ENCODE assay signal across 24 mouse cellular contexts in the genomic region with DNA sequence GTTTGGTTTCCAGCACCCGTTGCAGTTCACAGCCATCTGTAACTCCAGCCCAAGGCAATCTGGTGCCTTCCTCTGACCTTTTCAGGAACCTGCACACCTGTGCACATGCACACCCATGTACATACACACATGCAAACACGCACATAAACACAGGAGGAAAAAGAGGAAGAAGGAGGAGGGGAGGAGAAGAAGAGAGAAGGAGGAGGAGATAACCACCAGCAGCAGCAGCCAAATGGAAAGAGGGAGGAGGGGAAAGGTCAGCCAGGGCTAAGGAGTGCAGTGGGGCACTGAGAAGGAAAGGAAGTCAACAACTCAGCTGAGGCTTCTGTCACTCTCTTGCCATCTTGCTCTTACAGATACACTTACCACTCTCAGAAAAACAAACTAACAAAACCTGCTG. TPM values are rescaled to one million over a fixed set of nuclear protein-coding genes. Genes with fewer than 3 reads are reported as not detected.
A peak's percentile ranks its signal among the peaks of the same experiment; 100 is the strongest.
DNase-seq lines count a peak whose midpoint lies in the region; ATAC-seq and TF ChIP-seq lines count a peak whose summit lies in the region.
"Had no signal": no experiment of that assay in that cellular context is flagged by ENCODE, and none has a peak within 500 bp of the region (broad histone marks: within the 10 kb centered on the region; RNA-seq: fewer than 3 reads in every experiment).

No protein-coding gene starts in this region.

- TF ChIP-seq POLR2A in lung, adult 2 months (IDR thresholded peaks at IDR 0.05; ENCODE audit: borderline replicate concordance, extremely low read depth, low read depth, low read length) = no peak

- H3K4me1 ChIP-seq in lung, adult 2 months (ENCODE audit: control insufficient read depth, insufficient read depth, low read length) = no peaks in the 10 kb centered on the region
- H3K4me1 ChIP-seq in midbrain, embryonic 16.5 days (ENCODE audit: control insufficient read depth, insufficient read depth, low read length) = no peaks in the 10 kb centered on the region
- H3K4me1 ChIP-seq: forebrain, embryonic 10.5 days had no signal

- no peak overlapping the region for H3K4me3 ChIP-seq in lung, adult 2 months (replicated peaks; ENCODE audit: extremely low read depth, low read depth, low read length)
- no peak overlapping the region for H3K4me3 ChIP-seq in midbrain, embryonic 16.5 days (ENCODE audit: low read depth, low read length)
- H3K4me3 ChIP-seq: forebrain, embryonic 10.5 days; heart, embryonic 12.5 days had no signal

- H3K9me3 ChIP-seq in midbrain, embryonic 16.5 days (replicated peaks; ENCODE audit: control insufficient read depth, low read length, poor library complexity, severe bottlenecking) = no peaks in the 10 kb centered on the region
- H3K9me3 ChIP-seq: forebrain, embryonic 10.5 days; heart, embryonic 12.5 days had no signal

- WGBS in lung, adult 2 months = 36% methylated on average over 2 of the region's 2 CpGs
- WGBS in midbrain, embryonic 16.5 days = 73% methylated on average over 2 of the region's 2 CpGs

- no peaks in the 10 kb centered on the region for H3K36me3 ChIP-seq in midbrain, embryonic 16.5 days (ENCODE audit: control insufficient read depth, insufficient read depth, low read length)
- H3K36me3 ChIP-seq: forebrain, embryonic 10.5 days; heart, embryonic 12.5 days had no signal

- no peak overlapping the region for H3K27ac ChIP-seq in midbrain, embryonic 16.5 days (ENCODE audit: low read length)
- H3K27ac ChIP-seq: forebrain, embryonic 10.5 days had no signal

- DNase-seq in heart, adult 18-20 months = peak; percentile 8 to 13
- DNase-seq in heart, adult 8-10 months (ENCODE audit: low spot score) = no peak
- DNase-seq in lung, postnatal 10 days = peak; percentile 28
- DNase-seq in lung, adult 2 months = no peak
- peak; percentile 71 for DNase-seq in adipocyte (ENCODE audit: low spot score)
- no peak for DNase-seq in layer of hippocampus, postnatal 10 days (ENCODE audit: low spot score in 2 of 2)
- DNase-seq: cerebellum, adult 18-20 months; gastrocnemius, postnatal 14 days; heart, postnatal 4 days; midbrain, embryonic 14.5 days; right cerebral cortex, postnatal 25 days had no signal

- no peak for TF ChIP-seq CTCF in lung, adult 2 months (IDR thresholded peaks at IDR 0.05; ENCODE audit: insufficient read depth, low read length)

- no peak overlapping the region for H3K9ac ChIP-seq in midbrain, embryonic 16.5 days (ENCODE audit: low read depth, low read length)
- H3K9ac ChIP-seq: heart, embryonic 12.5 days had no signal

- no peak overlapping the region for H3K4me2 ChIP-seq in midbrain, embryonic 16.5 days (ENCODE audit: low read length)
- H3K4me2 ChIP-seq: heart, embryonic 12.5 days had no signal

- no peaks in the 10 kb centered on the region for H3K27me3 ChIP-seq in midbrain, embryonic 16.5 days (ENCODE audit: control insufficient read depth, insufficient read depth, low read depth, low read length)
- H3K27me3 ChIP-seq: heart, embryonic 12.5 days had no signal

- ATAC-seq in monocyte, adult 5-6 weeks (replicated peaks; ENCODE audit: insufficient number of reproducible peaks, low FRiP score, low TSS enrichment, poor library complexity, severe bottlenecking) = peak; percentile 35
- ATAC-seq in midbrain, embryonic 16.5 days = no peak
- ATAC-seq: inflammation-experienced regulatory T-cells, adult 6 months had no signal

RNA-seq across cellular contexts. Expression of gene Cyp4f18, which starts 28.4 kb away (rescaled TPM):
- 1 to 10 TPM in 1 of 2 experiments, under 1 TPM in 1; 0.69 to 2.7 TPM for total RNA-seq in heart, adult 18-20 months (2021)
- total RNA-seq in heart, adult 8-10 months (2022) = 1 to 10 TPM in 2 of 4 experiments, under 1 TPM in 2; 0.25 to 1.2 (median 0.84) TPM
- 18.2 and 26.4 TPM in 2 replicates for polyA plus RNA-seq in lung, adult 2 months (2012; rRNA removed)
- total RNA-seq in monocyte, adult 5-6 weeks (2017) = 153 to 273 TPM (median 260 TPM) in 3 replicates
- polyA plus RNA-seq in midbrain, embryonic 16.5 days (2015; fragmentation: Nextera tagmentation; extraction: Ambion mirVana) = 0.42 and 0.70 TPM in 2 replicates
- total RNA-seq in layer of hippocampus, postnatal 10 days (2021) = not detected
- total RNA-seq: layer of hippocampus, postnatal 14 days; left cerebral cortex, postnatal 14 days had no signal

RNA-seq across cellular contexts. Expression of gene Zfp961, which starts 30.2 kb away (rescaled TPM):
- 1 to 10 TPM; 5.7 to 8.2 TPM for total RNA-seq in heart, adult 18-20 months (2021)
- 1 to 10 TPM; 5.4 to 7.5 (median 7.0) TPM for total RNA-seq in heart, adult 8-10 months (2022)
- polyA plus RNA-seq in lung, adult 2 months (2012; rRNA removed) = 3.0 and 5.2 TPM in 2 replicates
- 14.6 to 36.2 TPM (median 26.4 TPM) in 3 replicates for total RNA-seq in monocyte, adult 5-6 weeks (2017)
- polyA plus RNA-seq in midbrain, embryonic 16.5 days (2015; fragmentation: Nextera tagmentation; extraction: Ambion mirVana) = 15.2 and 17.6 TPM in 2 replicates
- total RNA-seq in layer of hippocampus, postnatal 10 days (2021) = 10 to 100 TPM; 16.1 to 17.7 TPM

RNA-seq across cellular contexts. Expression of gene Olfr372, which starts 60.0 kb away (rescaled TPM):
- not detected for total RNA-seq in heart, adult 18-20 months (2021)
- not detected for total RNA-seq in heart, adult 8-10 months (2022)
- polyA plus RNA-seq in lung, adult 2 months (2012; rRNA removed) = not detected in 2 replicates
- total RNA-seq in monocyte, adult 5-6 weeks (2017) = not detected in 3 replicates
- polyA plus RNA-seq in midbrain, embryonic 16.5 days (2015; fragmentation: Nextera tagmentation; extraction: Ambion mirVana) = not detected in 2 replicates
- total RNA-seq in layer of hippocampus, postnatal 10 days (2021) = not detected
- total RNA-seq: adrenal gland, adult 18-20 months; gastrocnemius, postnatal 14 days; heart, postnatal 4 days; layer of hippocampus, postnatal 14 days; left cerebral cortex, postnatal 14 days; liver, adult 2 months had no signal
- polyA plus RNA-seq: embryonic facial prominence, embryonic 14.5 days; forebrain, embryonic 10.5 days; heart, embryonic 12.5 days; inflammation-experienced regulatory T-cells, adult 6 months; liver, adult 2 months; lung, embryonic 16.5 days; midbrain, embryonic 14.5 days; neural tube, embryonic 11.5 days; stomach, embryonic 14.5 days had no signal

Comparison
In these comparisons a context has a peak if more than half of its experiments do, and no peak if none do; other contexts are left out.
1. DNase-seq: peak in heart, adult 18-20 months (2 of 2), lung, postnatal 10 days (single experiment) and adipocyte (single experiment); none in heart, adult 8-10 months (single experiment), lung, adult 2 months (single experiment) and layer of hippocampus, postnatal 10 days (0 of 2).
2. RNA of gene Cyp4f18, which starts 28.4 kb away (total RNA-seq): 153 to 273 TPM in monocyte, adult 5-6 weeks; 0.69 to 2.7 TPM in heart, adult 18-20 months, 0.25 to 1.2 TPM in heart, adult 8-10 months and not detected in layer of hippocampus, postnatal 10 days; every median in the first group is over 10 times any median in the second.